ENCODE assay signal across 8 mouse cellular contexts in genomic region chr11:60139734-60140371, GRCm38 (mm10). TPM values are rescaled to one million over a fixed set of nuclear protein-coding genes. Genes with fewer than 3 reads are reported as not detected.
DNase-seq lines count a peak whose midpoint lies in the region; ATAC-seq and TF ChIP-seq lines count a peak whose summit lies in the region.

No protein-coding gene starts in this region.

- H3K9me3 ChIP-seq in kidney, postnatal 0 days (replicated peaks; ENCODE audit: low read length): no peaks in the 10 kb centered on the region
- no peaks in the 10 kb centered on the region for H3K9me3 ChIP-seq in liver, embryonic 13.5 days (replicated peaks)

- no peak for TF ChIP-seq CTCF in kidney, postnatal 0 days (IDR thresholded peaks at IDR 0.05; ENCODE audit: low read depth)
- no peak for TF ChIP-seq CTCF in thymus, adult 2 months (IDR thresholded peaks at IDR 0.05; ENCODE audit: borderline replicate concordance, control insufficient read depth, extremely low read depth, insufficient read depth, low read length, poor library complexity)

- H3K36me3 ChIP-seq in kidney, postnatal 0 days (ENCODE audit: insufficient read depth, low read length): no peaks in the 10 kb centered on the region
- H3K36me3 ChIP-seq in liver, embryonic 13.5 days: peaks cover 14% of the 10 kb centered on the region
- H3K36me3 ChIP-seq in thymus, adult 2 months (ENCODE audit: control insufficient read depth, insufficient read depth, low read length): peaks cover 12% of the 10 kb centered on the region

- peak overlapping the region; percentile 61 for H3K9ac ChIP-seq in kidney, postnatal 0 days (ENCODE audit: low read depth, low read length)
- H3K9ac ChIP-seq in liver, embryonic 13.5 days: peak overlapping the region; percentile 60

- peak; percentile 71 for ATAC-seq in kidney, postnatal 0 days (replicated peaks; ENCODE audit: low FRiP score, low read depth)
- ATAC-seq in liver, embryonic 13.5 days (ENCODE audit: low read depth): 0 out of 2 replicates have a peak, but pooled peaks have one; percentile 16

- TF ChIP-seq POLR2A in thymus, adult 2 months (IDR thresholded peaks at IDR 0.05; ENCODE audit: control insufficient read depth, extremely low read depth, insufficient read depth, low read length, poor library complexity): no peak

- under 1% methylated on average over 65 of the region's 66 CpGs for WGBS in kidney, postnatal 0 days
- 1% methylated on average over 65 of the region's 66 CpGs for WGBS in liver, embryonic 13.5 days (ENCODE audit: insufficient replicate concordance)
- 3% methylated on average over 66 of the region's 66 CpGs for WGBS in thymus, adult 2 months

- peak overlapping the region; percentile 59 for H3K4me3 ChIP-seq in kidney, postnatal 0 days (replicated peaks; ENCODE audit: low read depth, low read length)
- H3K4me3 ChIP-seq in liver, embryonic 13.5 days (replicated peaks): peak overlapping the region; percentile 64
- peak overlapping the region; percentile 66 for H3K4me3 ChIP-seq in thymus, adult 2 months (ENCODE audit: control insufficient read depth, insufficient read depth, low read length)

- H3K27me3 ChIP-seq in kidney, postnatal 0 days (ENCODE audit: insufficient read depth, low read length): no peaks in the 10 kb centered on the region
- H3K27me3 ChIP-seq in liver, embryonic 13.5 days: peaks cover 27% of the 10 kb centered on the region
- no peaks in the 10 kb centered on the region for H3K27me3 ChIP-seq in thymus, adult 2 months (ENCODE audit: control insufficient read depth, insufficient read depth, low read length)

- H3K27ac ChIP-seq in kidney, postnatal 0 days: peak overlapping the region; percentile 68
- H3K27ac ChIP-seq in liver, embryonic 13.5 days: 0 out of 2 replicates have a peak overlapping the region, but pooled peaks have one; percentile 3
- H3K27ac ChIP-seq in thymus, adult 2 months (ENCODE audit: control insufficient read depth, insufficient read depth, low read length): no peak overlapping the region

- peaks cover 23% of the 10 kb centered on the region for H3K4me1 ChIP-seq in kidney, postnatal 0 days (replicated peaks; ENCODE audit: insufficient read depth, low read length)
- peaks cover 71% of the 10 kb centered on the region for H3K4me1 ChIP-seq in liver, embryonic 13.5 days (replicated peaks)
- H3K4me1 ChIP-seq in thymus, adult 2 months (replicated peaks; ENCODE audit: control insufficient read depth, insufficient read depth, low read length): peaks cover 29% of the 10 kb centered on the region

- H3K4me2 ChIP-seq in kidney, postnatal 0 days (ENCODE audit: low read length): peak overlapping the region; percentile 98
- H3K4me2 ChIP-seq in liver, embryonic 13.5 days: peak overlapping the region; percentile 85

- DNase-seq in layer of hippocampus, adult 11-12 months (ENCODE audit: low spot score): peak; percentile 40
- DNase-seq in layer of hippocampus, adult 9-11 months: no peak
- peak; percentile 93 for DNase-seq in embryo, embryonic 10.5 days (ENCODE audit: low spot score)
- peak; percentile 50 to 64 for DNase-seq in gastrocnemius, postnatal 4 days (ENCODE audit: low spot score in 2 of 2)
- DNase-seq in kidney, postnatal 0 days (ENCODE audit: low spot score): peak; percentile 89
- DNase-seq in liver, embryonic 13.5 days: no peak
- DNase-seq in natural killer cell, adult 2 months (ENCODE audit: low spot score in 2 of 2): peak; percentile 34 to 49
- peak; percentile 39 for DNase-seq in thymus, adult 2 months

RNA-seq across cellular contexts. Expression of gene Rai1, which starts 35.0 kb away (rescaled TPM):
- total RNA-seq in gastrocnemius, postnatal 4 days (2021): 10 to 100 TPM; 41.7 to 44.6 TPM
- polyA plus RNA-seq in kidney, postnatal 0 days (2015; fragmentation: Nextera tagmentation; extraction: Ambion mirVana): 14.6 and 15.2 TPM in 2 replicates
- polyA plus RNA-seq in liver, embryonic 13.5 days (2015; fragmentation: Nextera tagmentation; extraction: Ambion mirVana): 5.1 and 5.7 TPM in 2 replicates
- 205 and 240 TPM in 2 replicates for polyA plus RNA-seq in thymus, adult 2 months (2012; rRNA removed)

Comparison
In these comparisons a context has a peak if more than half of its experiments do, and no peak if none do; other contexts are left out.
1. DNase-seq: peak in layer of hippocampus, adult 11-12 months (single experiment), embryo, embryonic 10.5 days (single experiment), gastrocnemius, postnatal 4 days (2 of 2), kidney, postnatal 0 days (single experiment), natural killer cell, adult 2 months (2 of 2) and thymus, adult 2 months (single experiment); none in layer of hippocampus, adult 9-11 months (single experiment) and liver, embryonic 13.5 days (single experiment).
2. RNA of gene Rai1, which starts 35.0 kb away (polyA plus RNA-seq): 205 to 240 TPM in thymus, adult 2 months; 14.6 to 15.2 TPM in kidney, postnatal 0 days and 5.1 to 5.7 TPM in liver, embryonic 13.5 days; every median in the first group is over 10 times any median in the second.
3. Peak in every context shown above with its lines, with median percentiles within 50 percentile points of each other: H3K4me3 ChIP-seq.